Mouse (Mus musculus) mouse embryonic stem cell (cell line): ENCODE measurements around the gene Zfhx2.

ENCODE experiments used
- in situ Hi-C, 2 experiments: fragments of 300-500 bp; cut with MboI; formaldehyde crosslinking; loops; 1 replicate in 1 of 2; 3 replicates in 1 of 2; pipeline ENCODE4 v1.14.3; 2019 to 2020; ENCODE audit warnings: low sequenced_read_pairs in 2 of 2, low pct_unique_long_range_greater_than_20kb in 1 of 2, mixed read lengths in 1 of 2; ENCODE audit not compliant: unreplicated experiment in 1 of 2

Gene Zfhx2

GRCm38 (mm10) chr14:55020394-55020793, 71.7 kb downstream of the Zfhx2 start:
- in situ Hi-C loops, result no loop called here

- in situ Hi-C loops, result loop anchor here in 1 of 2 experiments (5.0 kb wide), 1 partner anchor 115 kb away; no protein-coding TSS in a partner anchor
Measured at GRCm38 (mm10) chr14:55016876-55017275, 75.2 kb downstream of the Zfhx2 start.

- in situ Hi-C loops, result loop anchor here in 1 of 2 experiments (5.0 kb wide), 1 partner anchor 113 kb away; no protein-coding TSS in a partner anchor
Measured at GRCm38 (mm10) chr14:55015767-55016111, 76.4 kb downstream of the Zfhx2 start.

- in situ Hi-C loops, result loop anchor here (5.0 kb wide), 2 partner anchors 113 to 168 kb away; no protein-coding TSS in a partner anchor
Measured at GRCm38 (mm10) chr14:55014991-55015766, 76.9 kb downstream of the Zfhx2 start, which contains the start of gene Ngdn. Ngdn (plus strand) TSS chr14:55015454.

- in situ Hi-C loops, result loop anchor here in 1 of 2 experiments (5.0 kb wide), 2 partner anchors 112 to 167 kb away; no protein-coding TSS in a partner anchor
Measured at GRCm38 (mm10) chr14:55014591-55014990, 77.5 kb downstream of the Zfhx2 start.

- in situ Hi-C loops, result loop anchor here in 1 of 2 experiments (5.0 kb wide), 2 partner anchors 109 to 164 kb away; no protein-coding TSS in a partner anchor
Measured at GRCm38 (mm10) chr14:55011116-55011515, 81.0 kb downstream of the Zfhx2 start.
